Mouse (Mus musculus): ENCODE measurements around the gene Taok3. TPM values are rescaled to one million over a fixed set of nuclear protein-coding genes. Genes with fewer than 3 reads are reported as not detected.

The Taok3 gene
- total and polyA plus RNA-seq, 3 experiments: 8.3 to 35.0 (median 17.4) TPM

DNA sequence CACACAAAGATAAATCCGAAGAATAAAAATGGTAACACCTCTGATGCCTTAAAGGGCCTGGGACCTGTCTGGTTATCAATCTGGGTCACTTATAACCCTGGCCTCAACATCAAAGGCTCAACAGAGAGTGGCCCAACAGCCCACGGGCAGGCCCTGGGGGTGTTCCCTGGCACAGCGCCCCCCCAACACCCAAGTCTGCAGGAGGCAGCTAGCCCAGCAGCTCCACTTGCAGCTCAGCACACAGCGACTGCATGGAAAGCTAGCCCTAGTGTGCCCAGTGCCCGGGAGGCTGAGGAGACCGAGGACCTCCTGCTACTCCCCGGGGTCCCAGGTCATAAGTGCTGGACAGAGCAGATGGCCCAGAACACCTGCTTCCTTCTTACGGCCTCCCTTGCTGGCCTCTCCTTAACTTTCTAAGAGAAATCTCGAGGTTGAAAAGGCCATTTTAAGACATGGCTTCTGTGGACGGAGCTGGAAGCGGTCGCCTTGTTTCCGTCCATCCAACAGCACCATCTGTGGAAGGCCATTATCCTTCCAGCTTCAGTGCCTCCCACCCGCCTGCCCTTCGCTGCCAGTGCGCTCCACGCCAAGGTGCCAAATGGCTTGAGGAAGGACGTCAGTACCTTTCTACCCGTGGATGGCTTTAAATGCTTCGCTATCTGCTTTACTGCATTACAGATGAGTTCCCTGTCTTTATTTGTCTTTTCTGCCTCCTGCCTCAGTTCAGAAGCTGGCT lies 16.6 kb upstream of the Taok3 start:
- Histone ChIP-seq H3K4me1 (ENCODE audit: control insufficient read depth in 1 of 2, insufficient read depth in 2 of 2) (peaks cover 0 to 7% of the 10 kb centered on the region in 2 experiments; a peak in 1 of 4 replicates), H3K36me3 (replicated peaks in 1 of 2; ENCODE audit: control insufficient read depth in 1 of 2, insufficient read depth in 1 of 2, low read length in 1 of 2) (peaks cover 85 to 100% of the 10 kb centered on the region in 2 experiments), H3K27ac (ENCODE audit: insufficient read depth, low read depth) (no peak overlapping the region), H3K4me2 (ENCODE audit: insufficient read depth, low read depth, poor library complexity, severe bottlenecking) (no peak overlapping the region), H3K27me3 (replicated peaks) (no peaks in the 10 kb centered on the region), H3K79me2 (replicated peaks; ENCODE audit: control insufficient read depth, extremely low read depth, insufficient read depth, poor library complexity, severe bottlenecking) (no peaks in the 10 kb centered on the region), H3K4me3 (replicated peaks in 1 of 3; ENCODE audit: low read depth in 2 of 3, low read length in 2 of 3, poor library complexity in 1 of 3) (no peak overlapping the region), H3K9me3 (replicated peaks; ENCODE audit: low read length) (no peaks in the 10 kb centered on the region), H3K9ac (ENCODE audit: insufficient read depth, low read depth) (no peak overlapping the region)
- in situ Hi-C loops (cut with MboI; ENCODE audit: low pct_ligation_motif_present, low pct_unique_long_range_greater_than_20kb, low sequenced_read_pairs) (no loop called here), dilution Hi-C loops (cut with MboI; ENCODE audit: extremely low pct_ligation_motif_present, extremely low pct_unique_long_range_greater_than_20kb, low sequenced_read_pairs) (no loop called here)
- TF ChIP-seq NRF1 (IDR thresholded peaks at IDR 0.05; ENCODE audit: low read depth, low read length): no peak
- no peak for TF ChIP-seq E2F4 (IDR thresholded peaks at IDR 0.05; ENCODE audit: insufficient replicate concordance, low read depth, low read length)
- TF ChIP-seq BHLHE40 (IDR thresholded peaks at IDR 0.05; ENCODE audit: low read depth, low read length): no peak
- TF ChIP-seq ETS1 (conservative IDR thresholded peaks at IDR 0.05; ENCODE audit: low read depth, low read length): no peak
- TF ChIP-seq MEF2A (IDR thresholded peaks at IDR 0.05; ENCODE audit: borderline replicate concordance, low read depth, low read length): no peak
- TF ChIP-seq HCFC1 (IDR thresholded peaks at IDR 0.05; ENCODE audit: low read depth, low read length): no peak
- TF ChIP-seq ZMIZ1 (IDR thresholded peaks at IDR 0.05; ENCODE audit: low read depth, low read length): no peak
- TF ChIP-seq SIN3A (IDR thresholded peaks at IDR 0.05; ENCODE audit: low read length): no peak
- no peak for TF ChIP-seq TCF12 (IDR thresholded peaks at IDR 0.05; ENCODE audit: low read depth, low read length)
- no peak for TF ChIP-seq MAZ (IDR thresholded peaks at IDR 0.05; ENCODE audit: low read depth, low read length)
- TF ChIP-seq CTCF (conservative IDR thresholded peaks at IDR 0.05 in 1 of 2, IDR thresholded peaks at IDR 0.05 in 1 of 2; ENCODE audit: low read depth in 2 of 2, low read length in 2 of 2): no peak
- TF ChIP-seq MAX (IDR thresholded peaks at IDR 0.05; ENCODE audit: low read length): no peak
- no peak for TF ChIP-seq POLR2AphosphoS2 (IDR thresholded peaks at IDR 0.05; ENCODE audit: low read depth, low read length)
- no peak for TF ChIP-seq RCOR1 (conservative IDR thresholded peaks at IDR 0.05; ENCODE audit: low read depth, low read length)
- no peak for TF ChIP-seq PAX5 (IDR thresholded peaks at IDR 0.05; ENCODE audit: low read length)
- TF ChIP-seq USF2 (conservative IDR thresholded peaks at IDR 0.05; ENCODE audit: low read depth, low read length): no peak
- no peak for TF ChIP-seq USF1 (IDR thresholded peaks at IDR 0.05; ENCODE audit: low read depth, low read length)
- DNase-seq (ENCODE audit: extremely low read depth): no peak

DNA sequence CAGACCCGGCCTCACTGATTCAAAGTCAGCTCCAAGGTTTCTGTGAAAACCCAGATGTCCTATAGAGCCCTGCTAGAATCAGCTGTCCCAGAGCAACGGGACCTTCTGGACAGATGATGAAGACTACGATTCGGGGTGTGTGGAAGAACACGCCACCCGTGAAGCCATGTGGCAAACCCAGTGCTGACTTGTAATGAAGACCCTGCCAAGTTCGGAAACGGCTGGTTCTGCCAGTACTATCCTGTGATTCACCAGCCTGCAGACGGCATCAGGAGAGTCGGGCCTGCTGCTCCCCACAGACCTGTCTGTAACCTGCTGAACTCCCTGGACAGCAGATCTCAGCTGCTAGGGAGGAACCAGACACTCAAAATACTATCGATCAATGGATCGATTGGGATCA lies 15.6 kb upstream of the Taok3 start:
- Histone ChIP-seq H3K79me2 (replicated peaks; ENCODE audit: control insufficient read depth, extremely low read depth, insufficient read depth, poor library complexity, severe bottlenecking) (no peaks in the 10 kb centered on the region), H3K27me3 (replicated peaks) (no peaks in the 10 kb centered on the region), H3K27ac (ENCODE audit: insufficient read depth, low read depth) (no peak overlapping the region), H3K9ac (ENCODE audit: insufficient read depth, low read depth) (no peak overlapping the region), H3K4me1 (ENCODE audit: control insufficient read depth in 1 of 2, insufficient read depth in 2 of 2) (peaks cover 0 to 7% of the 10 kb centered on the region in 2 experiments; a peak in 1 of 4 replicates), H3K9me3 (replicated peaks; ENCODE audit: low read length) (no peaks in the 10 kb centered on the region), H3K36me3 (replicated peaks in 1 of 2; ENCODE audit: control insufficient read depth in 1 of 2, insufficient read depth in 1 of 2, low read length in 1 of 2) (peaks cover 89 to 100% of the 10 kb centered on the region in 2 experiments), H3K4me2 (ENCODE audit: insufficient read depth, low read depth, poor library complexity, severe bottlenecking) (no peak overlapping the region), H3K4me3 (replicated peaks in 1 of 3; ENCODE audit: low read depth in 2 of 3, low read length in 2 of 3, poor library complexity in 1 of 3) (no peak overlapping the region)
- no peak for DNase-seq (ENCODE audit: extremely low read depth)
- TF ChIP-seq ETS1 (conservative IDR thresholded peaks at IDR 0.05; ENCODE audit: low read depth, low read length): no peak
- no peak for TF ChIP-seq MEF2A (IDR thresholded peaks at IDR 0.05; ENCODE audit: borderline replicate concordance, low read depth, low read length)
- TF ChIP-seq ZC3H11A (IDR thresholded peaks at IDR 0.05; ENCODE audit: low read depth, low read length): no peak
- TF ChIP-seq UBTF (IDR thresholded peaks at IDR 0.05; ENCODE audit: low read depth, low read length): no peak
- TF ChIP-seq ZKSCAN1 (IDR thresholded peaks at IDR 0.05; ENCODE audit: borderline replicate concordance, low read depth, low read length): no peak
- TF ChIP-seq RAD21 (IDR thresholded peaks at IDR 0.05; ENCODE audit: low read depth, low read length): no peak
- TF ChIP-seq SMC3 (IDR thresholded peaks at IDR 0.05; ENCODE audit: low read depth, low read length): no peak
- no peak for TF ChIP-seq GABPA (IDR thresholded peaks at IDR 0.05; ENCODE audit: insufficient replicate concordance, low read depth, low read length)
- dilution Hi-C loops (cut with MboI; ENCODE audit: extremely low pct_ligation_motif_present, extremely low pct_unique_long_range_greater_than_20kb, low sequenced_read_pairs) (no loop called here), in situ Hi-C loops (cut with MboI; ENCODE audit: low pct_ligation_motif_present, low pct_unique_long_range_greater_than_20kb, low sequenced_read_pairs) (no loop called here)
